Mouse (Mus musculus) limb, embryonic 15.5 days (tissue): ENCODE measurements around the gene Itprid1. TPM values are rescaled to one million over a fixed set of nuclear protein-coding genes. Genes with fewer than 3 reads are reported as not detected.

Source experiments
- ATAC-seq: fragments of 200-750 bp; cut with Nextera tagmentation; 2 replicates; pipeline ENCODE4 v1.8.0; 2017; ENCODE audit warnings: low read depth, moderate TSS enrichment; ENCODE audit not compliant: insufficient number of reproducible peaks, low FRiP score, low TSS enrichment
- H3K27ac ChIP-seq: fragments of 300-500 bp; sonication (generic); 2 replicates; pipeline ENCODE4 v1.5.1; 2015; ENCODE audit warnings: moderate library complexity, mild to moderate bottlenecking, inconsistent platforms
- H3K27me3 ChIP-seq: fragments of 300-500 bp; sonication (generic); 2 replicates; pipeline ENCODE4 v1.6.1; 2015; ENCODE audit warnings: inconsistent platforms
- H3K36me3 ChIP-seq: fragments of 300-500 bp; sonication (generic); 2 replicates; pipeline ENCODE4 v1.6.1; 2015; ENCODE audit warnings: inconsistent platforms
- H3K4me1 ChIP-seq: fragments of 300-500 bp; sonication (generic); 2 replicates; pipeline ENCODE4 v1.6.1; 2015; ENCODE audit warnings: inconsistent platforms
- H3K4me2 ChIP-seq: fragments of 300-500 bp; sonication (generic); 2 replicates; pipeline ENCODE4 v1.6.1; 2015; ENCODE audit warnings: mild to moderate bottlenecking, inconsistent platforms
- H3K4me3 ChIP-seq: fragments of 300-500 bp; sonication (generic); 2 replicates; pipeline ENCODE4 v1.5.1; 2015; ENCODE audit warnings: mild to moderate bottlenecking, inconsistent platforms
- H3K9ac ChIP-seq: fragments of 300-500 bp; sonication (generic); 2 replicates; pipeline ENCODE4 v1.6.1; 2015; ENCODE audit warnings: inconsistent platforms
- H3K9me3 ChIP-seq: fragments of 300-500 bp; sonication (generic); 2 replicates; pipeline ENCODE4 v1.6.1; 2016; ENCODE audit warnings: inconsistent platforms
- WGBS: fragments of 180-500 bp; shearing (Covaris S2); methylation state at CpG from one replicate; pipeline ENCODE4 v1.1.7; 2015; 5-methylcytosine and 5-hydroxymethylcytosine counted together
- polyA plus RNA-seq: library from polyadenylated mRNA; unstranded; fragments of >200 nt; fragmentation: Nextera tagmentation; extraction: Ambion mirVana; gene quantifications from 2 replicates; pipeline ENCODE4 v1.2.1, GENCODE M21; 2015

The Itprid1 gene
- polyA plus RNA-seq: 0.17 and 0.22 TPM in 2 replicates

- no peak within 1 kb of the TSS for H3K9ac ChIP-seq
- no peak within 1 kb of the TSS for H3K4me3 ChIP-seq
- 0 out of 2 replicates have a peak, but pooled peaks have one; percentile 30 for ATAC-seq
- WGBS: 73% methylated on average over 8 of the region's 8 CpGs
- no peaks in the 10 kb centered on the region for H3K4me1 ChIP-seq
- no peak within 1 kb of the TSS for H3K4me2 ChIP-seq
- no peaks in the 10 kb centered on the region for H3K27me3 ChIP-seq
- no peaks in the 10 kb centered on the region for H3K9me3 ChIP-seq
- H3K36me3 ChIP-seq: no peaks in the 10 kb centered on the region
- no peak within 1 kb of the TSS for H3K27ac ChIP-seq
These were observed at the start of gene Itprid1 for GRCm38 (mm10) chr6:55836650-55837320. TSS of gene Itprid1 (plus strand) at chr6:55836895.

GRCm38 (mm10) chr6:55789557-55789956 is 47.1 kb upstream of the Itprid1 start:
- ATAC-seq: no peak
- 60% methylated on average over 1 of the region's 1 CpGs for WGBS
- Histone ChIP-seq H3K4me1 (peaks cover 7% of the 10 kb centered on the region; the same call in 1 of the 2 replicates), H3K27me3 (no peaks in the 10 kb centered on the region), H3K4me2 (no peak overlapping the region), H3K27ac (no peak overlapping the region), H3K4me3 (no peak overlapping the region), H3K9ac (no peak overlapping the region), H3K36me3 (no peaks in the 10 kb centered on the region), H3K9me3 (no peaks in the 10 kb centered on the region)

GRCm38 (mm10) chr6:55791852-55792496 is 44.7 kb upstream of the Itprid1 start:
- no peak for ATAC-seq
- H3K4me2 ChIP-seq: no peak overlapping the region
- no peak overlapping the region for H3K9ac ChIP-seq
- no peaks in the 10 kb centered on the region for H3K9me3 ChIP-seq
- no peak overlapping the region for H3K27ac ChIP-seq
- 15% methylated on average over 6 of the region's 6 CpGs for WGBS
- H3K27me3 ChIP-seq: no peaks in the 10 kb centered on the region
- H3K4me1 ChIP-seq: peaks cover 7% of the 10 kb centered on the region; the same call in 1 of the 2 replicates
- H3K4me3 ChIP-seq: no peak overlapping the region
- no peaks in the 10 kb centered on the region for H3K36me3 ChIP-seq

- H3K9me3 ChIP-seq: no peaks in the 10 kb centered on the region
- ATAC-seq: no peak
- no peak overlapping the region for H3K4me3 ChIP-seq
- no peak overlapping the region for H3K27ac ChIP-seq
- WGBS: 55% methylated on average over 8 of the region's 8 CpGs
- no peaks in the 10 kb centered on the region for H3K27me3 ChIP-seq
- H3K36me3 ChIP-seq: no peaks in the 10 kb centered on the region
- H3K4me1 ChIP-seq: peaks cover 7% of the 10 kb centered on the region; the same call in 1 of the 2 replicates
- H3K4me2 ChIP-seq: no peak overlapping the region
- no peak overlapping the region for H3K9ac ChIP-seq
These were observed 44.2 kb upstream of the Itprid1 start for GRCm38 (mm10) chr6:55792536-55792935.

- Histone ChIP-seq H3K36me3 (no peaks in the 10 kb centered on the region), H3K27ac (0 out of 2 replicates have a peak overlapping the region, but pooled peaks have one; percentile 30), H3K27me3 (no peaks in the 10 kb centered on the region), H3K9me3 (no peaks in the 10 kb centered on the region), H3K9ac (no peak overlapping the region), H3K4me1 (peaks cover 9% of the 10 kb centered on the region; the same call in 1 of the 2 replicates), H3K4me3 (no peak overlapping the region), H3K4me2 (no peak overlapping the region)
- 47% methylated on average over 1 of the region's 1 CpGs for WGBS
- ATAC-seq: no peak
These were observed 34.0 kb upstream of the Itprid1 start for GRCm38 (mm10) chr6:55802686-55803085.

- no peaks in the 10 kb centered on the region for H3K9me3 ChIP-seq
- H3K4me1 ChIP-seq: peaks cover 9% of the 10 kb centered on the region; the same call in 1 of the 2 replicates
- ATAC-seq: no peak
- H3K27ac ChIP-seq: peak overlapping the region; percentile 30; the same call in 1 of the 2 replicates
- H3K36me3 ChIP-seq: no peaks in the 10 kb centered on the region
- 38% methylated on average over 7 of the region's 7 CpGs for WGBS
- H3K27me3 ChIP-seq: no peaks in the 10 kb centered on the region
- no peak overlapping the region for H3K4me3 ChIP-seq
- H3K9ac ChIP-seq: no peak overlapping the region
- H3K4me2 ChIP-seq: no peak overlapping the region
These were observed 33.3 kb upstream of the Itprid1 start for GRCm38 (mm10) chr6:55803357-55803756.

GRCm38 (mm10) chr6:55803991-55804680 is 32.6 kb upstream of the Itprid1 start:
- no peaks in the 10 kb centered on the region for H3K36me3 ChIP-seq
- no peaks in the 10 kb centered on the region for H3K9me3 ChIP-seq
- 24% methylated on average over 12 of the region's 12 CpGs for WGBS
- H3K27ac ChIP-seq: no peak overlapping the region
- H3K4me2 ChIP-seq: peak overlapping the region; percentile 10; the same call in 1 of the 2 replicates
- peaks cover 9% of the 10 kb centered on the region; the same call in 1 of the 2 replicates for H3K4me1 ChIP-seq
- H3K9ac ChIP-seq: no peak overlapping the region
- no peak overlapping the region for H3K4me3 ChIP-seq
- H3K27me3 ChIP-seq: no peaks in the 10 kb centered on the region
- ATAC-seq: no peak

- Histone ChIP-seq H3K9ac (no peak overlapping the region), H3K4me1 (peaks cover 9% of the 10 kb centered on the region; the same call in 1 of the 2 replicates), H3K4me2 (no peak overlapping the region), H3K4me3 (no peak overlapping the region), H3K27ac (no peak overlapping the region), H3K36me3 (no peaks in the 10 kb centered on the region), H3K27me3 (no peaks in the 10 kb centered on the region), H3K9me3 (no peaks in the 10 kb centered on the region)
- no peak for ATAC-seq
- 85% methylated on average over 4 of the region's 4 CpGs for WGBS
These were observed 32.1 kb upstream of the Itprid1 start for GRCm38 (mm10) chr6:55804681-55805000.

GRCm38 (mm10) chr6:55805291-55806137 is 31.2 kb upstream of the Itprid1 start:
- no peaks in the 10 kb centered on the region for H3K36me3 ChIP-seq
- no peak overlapping the region for H3K4me2 ChIP-seq
- no peak overlapping the region for H3K4me3 ChIP-seq
- H3K9ac ChIP-seq: no peak overlapping the region
- no peak for ATAC-seq
- no peaks in the 10 kb centered on the region for H3K9me3 ChIP-seq
- no peak overlapping the region for H3K27ac ChIP-seq
- H3K4me1 ChIP-seq: peaks cover 9% of the 10 kb centered on the region; the same call in 1 of the 2 replicates
- no peaks in the 10 kb centered on the region for H3K27me3 ChIP-seq
- 79% methylated on average over 9 of the region's 9 CpGs for WGBS

- no peak overlapping the region for H3K27ac ChIP-seq
- no peaks in the 10 kb centered on the region for H3K9me3 ChIP-seq
- H3K4me2 ChIP-seq: no peak overlapping the region
- H3K36me3 ChIP-seq: no peaks in the 10 kb centered on the region
- ATAC-seq: no peak
- no peaks in the 10 kb centered on the region for H3K27me3 ChIP-seq
- H3K4me3 ChIP-seq: no peak overlapping the region
- H3K9ac ChIP-seq: no peak overlapping the region
- WGBS: 48% methylated on average over 2 of the region's 2 CpGs
- peaks cover 9% of the 10 kb centered on the region; the same call in 1 of the 2 replicates for H3K4me1 ChIP-seq
These were observed 30.2 kb upstream of the Itprid1 start for GRCm38 (mm10) chr6:55806537-55806936.

GRCm38 (mm10) chr6:55808692-55809091 is 28.0 kb upstream of the Itprid1 start:
- no peak for ATAC-seq
- H3K36me3 ChIP-seq: no peaks in the 10 kb centered on the region
- no peak overlapping the region for H3K4me2 ChIP-seq
- H3K9ac ChIP-seq: no peak overlapping the region
- WGBS: 75% methylated on average over 3 of the region's 3 CpGs
- H3K4me1 ChIP-seq: peaks cover 9% of the 10 kb centered on the region; the same call in 1 of the 2 replicates
- H3K9me3 ChIP-seq: no peaks in the 10 kb centered on the region
- H3K4me3 ChIP-seq: no peak overlapping the region
- H3K27me3 ChIP-seq: no peaks in the 10 kb centered on the region
- H3K27ac ChIP-seq: no peak overlapping the region
